Mouse (Mus musculus): Measurements from ENCODE around the gene Lbhd2.

DNA sequence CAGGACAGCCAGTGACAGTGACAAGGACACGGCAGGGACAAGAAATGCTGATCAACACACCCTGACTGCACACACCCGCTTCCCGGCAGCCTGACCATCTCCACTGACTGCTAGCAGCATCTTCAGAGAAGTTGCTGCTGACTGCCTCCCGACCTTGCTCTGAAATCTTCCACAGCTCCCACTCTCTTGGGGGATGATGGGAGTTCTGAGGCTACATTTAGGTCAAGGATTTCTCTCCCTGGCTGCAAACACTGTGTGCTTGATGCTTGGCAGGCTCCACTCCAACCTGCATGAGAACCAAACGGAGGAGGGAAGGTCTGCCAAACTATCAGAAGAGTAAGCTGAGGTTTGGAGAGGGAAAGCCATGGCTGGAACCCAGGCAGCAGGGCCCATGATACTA is 9.6 kb upstream of the Lbhd2 start:
- no peak for TF ChIP-seq CTCF (IDR thresholded peaks at IDR 0.05; ENCODE audit: extremely low read depth, insufficient read depth, low read length)
- TF ChIP-seq POLR2A (IDR thresholded peaks at IDR 0.05; ENCODE audit: extremely low read depth, insufficient read depth, low read length): no peak

Measured in cortical plate, adult 2 months (tissue).